Mouse (Mus musculus) olfactory bulb, adult 2 months (tissue): ENCODE results near the gene Rab6b.

Source experiments
- CTCF ChIP-seq: fragments of 200-500 bp; IDR thresholded peaks from 2 replicates; pipeline ENCODE4 v1.5.1; 2012; ENCODE audit warnings: low read depth, mild to moderate bottlenecking, low read length, moderate library complexity; ENCODE audit not compliant: insufficient read depth
- POLR2A ChIP-seq: fragments of 200-500 bp; IDR thresholded peaks from 2 replicates; pipeline ENCODE4 v1.6.1; 2012; ENCODE audit warnings: mild to moderate bottlenecking, low read depth, low read length, moderate library complexity; ENCODE audit not compliant: insufficient read depth

DNA sequence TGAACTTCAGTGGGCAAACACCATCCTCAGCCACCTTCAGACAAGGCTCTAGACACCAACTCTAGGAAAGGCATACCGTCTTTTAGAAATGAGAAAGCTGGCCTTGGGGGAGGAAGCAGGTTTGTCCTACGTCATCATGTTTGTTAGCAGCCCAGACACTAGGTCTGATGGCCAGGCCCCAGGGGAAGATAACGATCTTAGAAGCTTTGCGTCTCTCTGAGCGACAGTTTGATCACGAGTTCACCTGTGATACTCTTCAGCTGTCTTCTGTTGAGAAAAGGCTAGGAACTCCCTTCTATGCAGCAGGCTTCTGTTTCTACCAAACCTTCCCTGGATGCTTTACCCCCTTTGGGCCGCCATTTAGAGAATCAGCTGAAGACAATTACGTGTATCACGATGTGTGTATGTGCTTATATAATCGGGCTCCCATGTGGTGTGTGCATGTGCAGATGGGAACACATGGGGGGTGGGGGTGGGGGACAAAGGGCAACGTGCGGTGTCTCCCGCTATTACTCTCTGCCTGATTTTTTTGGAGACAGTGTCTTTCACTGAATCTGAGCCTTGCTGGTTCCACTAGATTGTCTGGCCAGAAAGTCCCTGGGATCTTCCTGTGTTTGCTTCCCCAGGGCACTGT is 116.9 kb downstream of the Rab6b start:
- TF ChIP-seq CTCF (no peak), POLR2A (no peak)
